Mouse (Mus musculus) granulocyte monocyte progenitor cell, adult 5-6 weeks (primary cell): ENCODE results near the gene Zfp90. TPM values are rescaled to one million over a fixed set of nuclear protein-coding genes. Genes with fewer than 3 reads are reported as not detected.
"Not testable (repeated sequence)": the region's sequence is repeated elsewhere in the genome, so short reads cannot be mapped to it uniquely, and the experiment has no call there.

ENCODE experiments used
- ATAC-seq: replicated peaks from 2 replicates; pipeline ENCODE4 v1.8.0; 2016; ENCODE audit warnings: mild to moderate bottlenecking, moderate TSS enrichment, inconsistent platforms; ENCODE audit not compliant: poor library complexity, severe bottlenecking
- total RNA-seq, 2 experiments: library from RNA; stranded (forward) in 1 of 2; stranded (reverse) in 1 of 2; fragments of 200-712, 200-1000 nt in 1 of 2; fragments of >200 nt in 1 of 2; fragmentation: Nextera tagmentation in 1 of 2; gene quantifications; 2 replicates each; pipeline ENCODE4 v1.2.3; 2014 to 2017

Gene Zfp90
- 6.7 and 9.2 TPM in 2 replicates for total RNA-seq (2014; fragmentation: Nextera tagmentation)
- 6.0 and 7.8 TPM in 2 replicates for total RNA-seq (2017)

GRCm38 (mm10) chr8:106415182-106415971 is at the start of gene Zfp90:
Gene Zfp90, plus strand, starts transcription at chr8:106415327.
- peak; percentile 94 for ATAC-seq

DNA sequence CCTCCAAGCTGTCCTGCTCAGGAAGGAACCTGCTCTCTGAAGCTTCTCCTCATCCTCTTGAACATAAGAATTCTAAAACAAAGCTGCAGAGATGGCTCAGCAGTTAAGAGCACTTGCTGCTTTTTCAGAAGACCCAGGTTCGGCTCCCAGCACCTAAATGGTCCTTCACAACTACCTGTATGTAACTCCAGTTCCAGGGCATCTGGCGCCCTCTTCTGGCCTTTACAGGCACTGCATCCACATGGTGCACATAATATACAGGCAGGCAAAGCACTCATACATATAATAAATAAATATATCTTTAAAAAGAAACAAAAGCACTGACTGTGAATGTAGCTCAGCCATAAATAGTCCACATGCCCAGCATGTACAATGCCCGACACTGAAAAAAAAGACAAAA is 46.6 kb upstream of the Zfp90 start:
- no peak for ATAC-seq

DNA sequence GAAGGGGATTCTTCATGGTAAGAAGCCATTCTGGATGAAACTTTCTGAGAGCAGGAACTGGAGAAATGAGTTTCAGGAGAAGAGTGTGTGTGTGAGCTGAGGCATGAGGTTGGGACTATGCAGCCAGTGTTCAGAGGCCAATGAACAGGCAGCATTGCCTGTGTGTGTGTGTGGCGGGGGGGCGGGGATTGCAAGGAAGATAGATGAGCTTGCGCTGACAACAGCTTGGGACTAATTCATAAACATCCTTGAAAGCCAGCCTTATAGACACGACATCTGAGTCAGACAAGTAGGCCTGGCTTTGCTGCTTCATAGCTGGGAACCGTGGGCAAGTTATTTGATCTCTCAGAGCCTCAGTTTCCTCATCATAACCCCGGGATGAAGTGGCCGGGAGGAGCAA is 46.1 kb upstream of the Zfp90 start:
- ATAC-seq, result no peak

DNA sequence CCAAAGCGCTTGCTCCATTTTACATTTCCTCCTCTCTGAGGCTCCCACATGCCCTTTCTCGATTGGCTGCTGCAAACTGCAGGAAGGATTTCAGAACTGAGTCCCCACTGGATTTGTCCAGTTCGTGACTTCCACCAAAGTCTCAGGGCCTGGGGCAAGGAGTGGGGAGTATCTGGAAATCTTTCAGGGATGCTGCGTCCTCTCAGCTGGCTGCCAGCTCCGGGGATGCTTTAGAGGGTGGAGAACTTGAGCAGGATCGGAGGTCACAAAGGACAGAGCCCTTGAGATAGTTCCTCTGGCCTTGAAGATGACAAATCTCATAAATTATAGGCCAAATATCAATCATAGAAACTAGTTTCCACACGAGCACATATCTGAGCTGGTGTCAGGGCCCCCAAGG is 39.2 kb upstream of the Zfp90 start:
- ATAC-seq, result no peak

DNA sequence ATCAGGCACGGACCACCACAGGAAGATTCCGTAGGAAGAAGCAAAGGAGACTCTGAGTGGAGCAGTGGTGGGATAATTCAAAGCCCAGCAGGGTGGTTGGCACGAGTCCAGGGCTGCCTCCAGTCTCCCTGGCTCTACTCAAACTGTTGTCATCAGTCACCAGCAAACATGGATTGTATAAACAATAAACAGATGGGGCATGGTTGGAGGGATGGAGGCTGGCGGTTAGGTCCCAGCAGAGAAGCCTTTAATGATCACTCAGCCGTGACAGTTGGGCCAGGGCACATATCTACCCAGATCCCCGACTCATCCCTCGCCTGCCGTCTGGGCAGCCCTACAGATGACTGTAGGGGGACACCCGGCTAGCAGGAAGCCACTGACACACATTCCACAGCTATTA is 38.3 kb upstream of the Zfp90 start:
- ATAC-seq, result no peak

- no peak for ATAC-seq
These were observed 36.6 kb upstream of the Zfp90 start for GRCm38 (mm10) chr8:106378501-106379048.

GRCm38 (mm10) chr8:106379357-106379756 is 35.8 kb upstream of the Zfp90 start:
- no peak for ATAC-seq

DNA sequence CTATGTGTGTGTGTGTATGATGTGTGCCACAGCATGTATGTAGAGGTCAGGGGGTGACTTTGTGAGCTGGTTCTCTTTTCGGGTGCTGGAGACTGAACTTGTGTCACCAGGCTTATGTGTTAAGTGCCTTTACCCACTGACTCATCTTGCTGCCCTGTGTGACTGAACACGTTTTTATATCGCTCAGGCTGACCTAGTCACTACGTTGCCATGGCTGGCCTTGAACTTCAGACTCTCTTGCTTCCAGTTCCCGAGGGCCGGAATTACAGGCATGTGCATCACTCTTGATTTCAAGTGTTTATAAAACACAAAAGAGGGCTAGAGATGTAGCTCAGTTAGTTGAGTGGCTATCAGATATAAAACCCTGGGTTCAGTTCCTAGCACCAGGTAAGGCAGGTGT is 34.1 kb upstream of the Zfp90 start:
- no peak for ATAC-seq

DNA sequence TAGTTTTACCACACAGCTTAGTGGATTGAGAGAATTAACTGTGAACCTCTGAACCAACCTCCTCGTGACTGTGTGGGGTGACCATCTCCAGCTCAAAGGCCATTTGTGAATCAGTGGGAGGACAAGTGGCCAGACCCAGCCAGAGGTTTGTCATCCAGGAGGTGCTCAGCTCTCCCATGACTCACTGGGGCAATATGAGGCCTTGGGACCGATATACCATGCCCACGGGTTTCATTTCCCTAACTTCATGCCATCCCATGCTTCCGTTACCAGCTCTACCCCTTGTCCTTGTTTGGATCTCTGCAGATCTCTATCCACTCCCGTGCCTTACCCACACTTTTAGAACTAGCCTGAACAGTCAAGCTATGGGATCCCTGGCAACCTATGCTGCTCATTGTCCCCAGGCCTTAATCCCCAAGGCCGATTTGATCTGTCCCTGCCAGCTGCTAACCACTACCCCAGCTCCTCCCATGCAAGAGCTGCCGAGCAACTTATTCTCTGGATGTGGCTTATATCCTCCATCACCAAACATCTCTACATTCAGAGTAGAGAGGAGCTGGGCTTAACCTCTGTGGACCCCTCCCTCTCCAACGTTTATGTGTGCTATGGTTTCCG is 27.2 kb upstream of the Zfp90 start:
- peak; percentile 81 for ATAC-seq

GRCm38 (mm10) chr8:106394493-106394892 is 20.6 kb upstream of the Zfp90 start:
- peak; percentile 94 for ATAC-seq

DNA sequence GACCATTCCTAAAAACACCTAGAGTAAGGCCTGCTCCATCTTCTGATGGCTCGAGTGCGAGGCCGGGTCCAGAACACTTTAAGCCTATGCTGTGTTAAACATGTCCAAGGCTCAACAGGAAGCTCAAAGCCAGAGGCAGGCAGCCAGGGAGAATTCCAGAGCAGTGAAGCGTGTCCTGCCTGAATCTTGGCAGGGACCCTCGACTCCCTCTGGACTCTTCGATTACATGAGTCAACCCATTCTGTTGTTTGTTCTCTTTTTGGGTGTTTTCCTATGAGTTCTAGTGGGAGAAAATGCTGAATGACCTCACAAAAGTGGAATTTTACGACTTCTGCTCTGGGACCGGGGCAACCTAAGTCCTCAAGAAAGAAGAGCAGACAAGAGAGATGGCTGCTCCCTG is 15.4 kb upstream of the Zfp90 start:
- no peak for ATAC-seq

- ATAC-seq, result no peak
These were observed 14.9 kb upstream of the Zfp90 start for GRCm38 (mm10) chr8:106400181-106400580.

DNA sequence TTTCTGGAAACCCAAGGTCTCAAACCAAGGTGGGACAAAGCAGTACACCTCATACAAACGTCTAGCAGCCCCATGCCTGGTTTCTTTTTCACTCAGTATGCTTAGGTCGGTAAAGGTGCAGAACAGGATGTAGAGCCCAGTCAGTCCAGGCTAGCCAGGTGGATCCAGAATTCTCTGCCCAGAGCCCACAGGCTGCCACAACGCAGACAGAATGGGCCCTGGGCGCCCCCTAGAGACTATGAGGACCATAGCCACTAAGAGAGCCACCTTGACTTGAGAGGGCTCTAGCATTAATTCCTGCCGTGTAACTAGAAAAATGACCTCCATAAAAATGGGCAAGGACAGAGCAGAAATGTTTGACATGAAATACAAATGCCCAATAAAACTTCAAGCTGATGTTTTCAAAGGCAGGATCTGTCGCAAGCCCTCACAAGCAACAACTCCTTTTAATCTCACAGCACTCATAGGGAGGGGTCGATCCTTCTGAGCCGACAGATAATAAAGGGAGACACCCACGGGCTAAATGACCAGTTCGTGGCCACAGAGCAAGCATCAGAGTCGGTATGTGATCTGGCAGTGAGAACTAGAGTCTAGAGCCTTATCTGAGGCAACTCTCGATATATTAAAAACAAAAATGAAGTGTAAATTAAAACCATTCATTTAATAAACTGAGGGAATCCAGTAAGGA is 11.7 kb upstream of the Zfp90 start:
- ATAC-seq, result peak; percentile 79

- ATAC-seq, result no peak
These were observed 10.3 kb upstream of the Zfp90 start for GRCm38 (mm10) chr8:106404825-106405224.

- ATAC-seq, result no peak
These were observed 9.3 kb upstream of the Zfp90 start for GRCm38 (mm10) chr8:106405810-106406209.

DNA sequence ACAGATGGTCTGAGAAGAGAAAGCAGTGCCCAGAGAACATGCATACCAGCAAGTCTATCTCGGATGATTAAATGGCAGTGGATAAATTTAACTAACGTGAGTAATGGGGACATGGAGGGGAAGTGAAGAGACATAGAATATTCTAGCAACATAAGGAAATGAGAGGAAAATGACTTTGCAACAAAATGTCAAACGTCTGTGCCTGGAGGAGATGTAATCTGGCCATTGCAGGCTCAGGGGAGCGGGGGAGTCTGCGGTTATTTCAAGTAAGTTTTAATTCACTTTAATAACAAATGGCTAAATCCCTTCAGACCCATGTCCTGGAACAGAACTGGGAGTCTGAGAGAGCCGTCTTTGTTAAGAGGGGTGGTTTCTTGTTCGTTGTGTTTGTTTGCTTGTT is 5.1 kb upstream of the Zfp90 start:
- no peak for ATAC-seq

DNA sequence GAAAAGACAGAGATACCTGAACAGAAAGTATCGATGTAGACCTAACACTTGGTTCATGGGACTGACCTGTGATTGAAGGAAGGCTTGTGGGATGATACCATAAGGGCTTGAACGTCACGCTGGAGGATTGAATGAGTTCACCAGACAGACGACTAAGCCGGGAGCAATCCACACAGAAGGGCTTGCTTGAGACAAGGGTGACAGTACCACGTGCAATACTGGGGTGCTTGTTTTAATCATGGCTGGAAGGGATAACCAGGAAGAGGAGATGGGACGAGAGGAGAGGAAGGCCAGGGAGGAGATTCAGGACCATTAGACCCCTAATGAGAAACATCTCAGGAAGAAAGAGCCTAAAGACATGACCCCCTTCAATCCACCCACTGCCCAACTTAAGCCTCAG is 4.6 kb upstream of the Zfp90 start:
- ATAC-seq, result no peak

DNA sequence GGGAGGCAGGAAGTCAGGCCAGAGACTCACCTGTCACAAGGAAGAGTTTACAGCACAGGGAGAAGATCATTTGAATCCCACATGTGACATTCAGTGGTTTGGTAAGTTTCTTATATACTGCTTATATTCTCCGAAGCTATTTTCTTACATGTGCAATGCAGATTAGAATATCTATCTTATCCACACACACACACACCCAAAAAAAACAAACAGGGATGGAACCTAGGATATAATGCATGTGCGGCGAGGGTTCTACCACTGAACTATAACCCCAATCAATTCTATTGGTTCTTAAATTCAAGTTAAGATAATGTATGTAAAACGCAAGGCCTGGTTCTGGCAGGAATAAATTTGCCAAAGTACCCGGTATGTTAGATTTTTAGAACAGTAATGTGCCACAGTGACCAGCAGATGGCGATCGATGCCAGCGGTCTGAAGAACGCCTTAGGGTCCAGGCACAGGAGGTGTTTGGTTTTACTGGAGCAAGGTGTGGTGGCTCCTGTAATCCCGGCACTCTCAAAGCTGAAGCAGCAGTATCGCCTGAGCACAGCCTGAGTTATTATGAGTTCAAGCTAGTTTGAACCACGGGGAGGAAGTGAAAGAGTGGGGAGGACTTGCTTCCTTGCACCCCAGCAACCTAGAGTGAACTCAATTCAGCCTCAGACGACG is 3.2 kb upstream of the Zfp90 start:
- ATAC-seq, result peak; percentile 25

DNA sequence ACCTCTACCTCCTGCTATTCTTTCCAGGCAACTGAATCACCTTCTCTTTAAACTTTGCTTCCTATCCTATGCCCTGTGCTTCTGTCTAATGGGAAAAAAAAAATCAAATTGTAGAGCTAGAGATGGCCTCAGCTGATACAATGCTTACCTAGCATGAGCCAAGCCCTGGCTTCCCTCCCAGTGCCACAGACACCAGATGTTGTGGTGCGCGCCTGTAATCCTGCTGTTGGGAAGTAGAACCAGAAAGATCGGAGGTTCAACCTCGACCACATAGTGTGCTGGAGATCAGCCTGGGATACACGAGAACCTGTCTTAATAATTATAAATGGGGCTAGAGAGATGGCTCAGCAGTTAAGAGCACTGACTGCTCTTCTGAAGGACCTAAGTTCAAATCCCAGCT is 2.6 kb downstream of the Zfp90 start:
- no peak for ATAC-seq

DNA sequence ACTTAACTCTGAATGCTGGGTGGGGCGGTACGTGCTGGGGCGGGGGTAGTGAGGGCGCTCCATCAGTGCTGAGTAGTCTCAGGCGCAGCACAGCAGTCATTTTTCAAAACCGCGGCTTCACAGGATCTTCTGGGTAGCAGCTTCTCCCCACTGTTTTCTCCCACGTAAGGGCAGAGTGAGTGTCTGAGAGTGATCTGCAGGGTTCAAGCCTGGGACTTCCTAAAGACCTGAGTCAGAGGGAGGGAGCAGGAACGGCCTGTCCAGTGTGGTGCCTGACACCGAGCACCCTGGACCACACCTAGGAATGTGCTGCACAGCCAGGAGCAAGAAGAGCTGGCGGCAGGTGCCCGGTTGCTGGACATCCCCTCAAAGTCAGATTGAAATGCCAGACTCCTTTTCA is 16.0 kb downstream of the Zfp90 start:
- no peak for ATAC-seq

DNA sequence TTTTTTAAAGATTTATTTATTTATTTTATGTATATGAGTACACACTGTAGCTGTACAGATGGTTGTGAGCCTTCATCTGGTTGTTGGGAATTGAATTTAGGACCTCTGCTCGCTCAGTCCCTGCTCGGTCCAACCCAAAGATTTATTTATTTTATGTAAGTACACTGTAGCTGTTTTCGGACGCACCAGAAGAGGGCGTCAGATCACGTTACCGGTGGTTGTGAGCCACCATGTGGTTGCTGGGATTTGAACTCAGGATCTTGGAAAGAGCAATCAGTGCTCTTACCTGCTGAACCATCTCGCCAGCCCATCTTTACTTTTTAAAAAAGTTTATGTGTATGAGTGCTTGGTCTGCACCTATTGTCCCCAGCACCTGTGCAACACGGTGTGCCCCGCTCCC is 16.8 kb downstream of the Zfp90 start:
- ATAC-seq, result not testable (repeated sequence)
